Mouse (Mus musculus) forebrain, embryonic 13.5 days (tissue): ENCODE data around the gene Hist1h3a. TPM values are rescaled to one million over a fixed set of nuclear protein-coding genes. Genes with fewer than 3 reads are reported as not detected.
"Not testable (repeated sequence)": the region's sequence is repeated elsewhere in the genome, so short reads cannot be mapped to it uniquely, and the experiment has no call there.

Experiments used
- ATAC-seq: fragments of 200-750 bp; cut with Nextera tagmentation; 2 replicates; pipeline ENCODE4 v1.8.0; 2017
- H3K27ac ChIP-seq: fragments of 300-500 bp; sonication (generic); 2 replicates; pipeline ENCODE4 v1.5.1; 2015; ENCODE audit warnings: inconsistent platforms, mild to moderate bottlenecking, moderate library complexity
- H3K27me3 ChIP-seq: fragments of 300-500 bp; sonication (generic); 2 replicates; pipeline ENCODE4 v1.6.1; 2015; ENCODE audit warnings: mild to moderate bottlenecking, inconsistent platforms
- H3K36me3 ChIP-seq: fragments of 300-500 bp; sonication (generic); 2 replicates; pipeline ENCODE4 v1.6.1; 2015; ENCODE audit warnings: mild to moderate bottlenecking, inconsistent platforms; ENCODE audit not compliant: poor library complexity, severe bottlenecking
- H3K4me1 ChIP-seq: fragments of 300-500 bp; sonication (generic); 2 replicates; pipeline ENCODE4 v1.6.1; 2015; ENCODE audit warnings: inconsistent platforms
- H3K4me2 ChIP-seq: fragments of 300-500 bp; sonication (generic); 2 replicates; pipeline ENCODE4 v1.6.1; 2015; ENCODE audit warnings: inconsistent platforms, mild to moderate bottlenecking, moderate library complexity
- H3K4me3 ChIP-seq: fragments of 300-500 bp; sonication (generic); 2 replicates; pipeline ENCODE4 v1.5.1; 2015; ENCODE audit warnings: mild to moderate bottlenecking, inconsistent platforms
- H3K9ac ChIP-seq: fragments of 300-500 bp; sonication (generic); 2 replicates; pipeline ENCODE4 v1.6.1; 2015; ENCODE audit warnings: mild to moderate bottlenecking, inconsistent platforms
- H3K9me3 ChIP-seq: fragments of 300-500 bp; sonication (generic); replicated peaks from 2 replicates; pipeline ENCODE4 v1.6.1; 2016; ENCODE audit warnings: inconsistent platforms
- WGBS: fragments of 180-500 bp; shearing (Covaris S2); methylation state at CpG from one replicate; pipeline ENCODE4 v1.1.7; 2015; 5-methylcytosine and 5-hydroxymethylcytosine counted together
- polyA plus RNA-seq: library from polyadenylated mRNA; unstranded; fragments of >200 nt; fragmentation: Nextera tagmentation; extraction: Ambion mirVana; gene quantifications from 2 replicates; pipeline ENCODE4 v1.2.1, GENCODE M21; 2015

Gene Hist1h3a
- polyA plus RNA-seq, 1 experiment from 2014 or later, result 6.3 TPM

- ATAC-seq, result peak; percentile 93
- Histone ChIP-seq H3K9ac (peak within 1 kb of the TSS; percentile 76), H3K4me3 (peak within 1 kb of the TSS; percentile 38), H3K4me2 (peak within 1 kb of the TSS; percentile 67), H3K4me1 (peaks cover 24% of the 10 kb centered on the region), H3K27ac (peak within 1 kb of the TSS; percentile 96)
- not testable (repeated sequence) for H3K27me3 ChIP-seq, H3K9me3 ChIP-seq, H3K36me3 ChIP-seq
- under 1% methylated on average over 47 of the region's 58 CpGs for WGBS
These were observed 15.7 kb downstream of the Hist1h3a start, which contains the start of gene Hist1h2bb for GRCm38 (mm10) chr13:23746201-23747080. Gene Hist1h2bb (plus strand): TSS chr13:23746734.

- H3K27me3 ChIP-seq, result no peaks in the 10 kb centered on the region
- H3K4me3 ChIP-seq, result peak within 1 kb of the TSS; percentile 40
- H3K36me3 ChIP-seq, result no peaks in the 10 kb centered on the region
- no peaks in the 10 kb centered on the region for H3K9me3 ChIP-seq
- peak within 1 kb of the TSS; percentile 96 for H3K27ac ChIP-seq
- H3K4me1 ChIP-seq, result peaks cover 25% of the 10 kb centered on the region
- ATAC-seq, result peak; percentile 74
- H3K4me2 ChIP-seq, result peak within 1 kb of the TSS; percentile 67
- under 1% methylated on average over 28 of the region's 28 CpGs for WGBS
- H3K9ac ChIP-seq, result peak within 1 kb of the TSS; percentile 75
These were observed 16.6 kb downstream of the Hist1h3a start, which contains the start of gene Hist1h3c for GRCm38 (mm10) chr13:23745381-23746161. Gene Hist1h3c (minus strand): TSS chr13:23745602.

- H3K27me3 ChIP-seq, result no peaks in the 10 kb centered on the region
- no peak for ATAC-seq
- H3K4me1 ChIP-seq, result peaks cover 34% of the 10 kb centered on the region
These were observed 17.5 kb downstream of the Hist1h3a start for GRCm38 (mm10) chr13:23744421-23745380.

GRCm38 (mm10) chr13:23743963-23744362 lies 18.2 kb downstream of the Hist1h3a start:
- no peaks in the 10 kb centered on the region for H3K9me3 ChIP-seq
- H3K4me1 ChIP-seq, result peaks cover 40% of the 10 kb centered on the region
- no peak overlapping the region; the same call in 1 of the 2 replicates for H3K4me3 ChIP-seq
- H3K36me3 ChIP-seq, result no peaks in the 10 kb centered on the region
- 39% methylated on average over 4 of the region's 4 CpGs for WGBS
- peak overlapping the region; percentile 67 for H3K4me2 ChIP-seq
- no peak for ATAC-seq
- peak overlapping the region; percentile 86 for H3K27ac ChIP-seq
- no peaks in the 10 kb centered on the region for H3K27me3 ChIP-seq
- peak overlapping the region; percentile 60; the same call in 1 of the 2 replicates for H3K9ac ChIP-seq

More at GRCm38 (mm10) chr13:23744421-23745380, 17.5 kb downstream of the Hist1h3a start:
- Histone ChIP-seq H3K27ac (peak overlapping the region; percentile 86), H3K9me3 (no peaks in the 10 kb centered on the region), H3K4me2 (peak overlapping the region; percentile 67), H3K4me3 (peak overlapping the region; percentile 40), H3K9ac (peak overlapping the region; percentile 60), H3K36me3 (no peaks in the 10 kb centered on the region)
- WGBS, result under 1% methylated on average over 13 of the region's 36 CpGs

GRCm38 (mm10) chr13:23743215-23743614 lies 19.0 kb downstream of the Hist1h3a start:
- Histone ChIP-seq H3K9ac (no peak overlapping the region), H3K4me3 (no peak overlapping the region), H3K27me3 (no peaks in the 10 kb centered on the region), H3K36me3 (no peaks in the 10 kb centered on the region), H3K4me2 (no peak overlapping the region), H3K9me3 (no peaks in the 10 kb centered on the region), H3K27ac (peak overlapping the region; percentile 21; the same call in 1 of the 2 replicates), H3K4me1 (peaks cover 35% of the 10 kb centered on the region)
- no peak for ATAC-seq
- WGBS, result 84% methylated on average over 5 of the region's 5 CpGs

GRCm38 (mm10) chr13:23742007-23742406 lies 20.2 kb downstream of the Hist1h3a start:
- H3K27me3 ChIP-seq, result no peaks in the 10 kb centered on the region
- no peak overlapping the region for H3K27ac ChIP-seq
- no peaks in the 10 kb centered on the region for H3K36me3 ChIP-seq
- no peak for ATAC-seq
- no peak overlapping the region for H3K9ac ChIP-seq
- H3K9me3 ChIP-seq, result no peaks in the 10 kb centered on the region
- no peak overlapping the region for H3K4me3 ChIP-seq
- peaks cover 26% of the 10 kb centered on the region for H3K4me1 ChIP-seq
- H3K4me2 ChIP-seq, result no peak overlapping the region

GRCm38 (mm10) chr13:23740910-23741309 lies 21.3 kb downstream of the Hist1h3a start:
- Histone ChIP-seq H3K9me3 (no peaks in the 10 kb centered on the region), H3K27me3 (no peaks in the 10 kb centered on the region), H3K36me3 (no peaks in the 10 kb centered on the region), H3K4me2 (peak overlapping the region; percentile 98), H3K4me1 (peaks cover 25% of the 10 kb centered on the region), H3K4me3 (no peak overlapping the region), H3K9ac (no peak overlapping the region), H3K27ac (no peak overlapping the region)
- 72% methylated on average over 5 of the region's 5 CpGs for WGBS
- ATAC-seq, result no peak

- H3K27ac ChIP-seq, result peak overlapping the region; percentile 98
- peak overlapping the region; percentile 98 for H3K4me2 ChIP-seq
- H3K36me3 ChIP-seq, result no peaks in the 10 kb centered on the region
- no peaks in the 10 kb centered on the region for H3K9me3 ChIP-seq
- WGBS, result 40% methylated on average over 13 of the region's 13 CpGs
- H3K4me1 ChIP-seq, result peaks cover 25% of the 10 kb centered on the region
- ATAC-seq, result no peak
- peak overlapping the region; percentile 92 for H3K9ac ChIP-seq
- no peaks in the 10 kb centered on the region for H3K27me3 ChIP-seq
- H3K4me3 ChIP-seq, result peak overlapping the region; percentile 57
These were observed 21.8 kb downstream of the Hist1h3a start for GRCm38 (mm10) chr13:23740256-23740840.

GRCm38 (mm10) chr13:23739922-23740252 lies 22.3 kb downstream of the Hist1h3a start:
- peak overlapping the region; percentile 57 for H3K4me3 ChIP-seq
- 1% methylated on average over 14 of the region's 14 CpGs for whole genome bisulfite sequencing
- no peak for ATAC-seq
- H3K36me3 ChIP-seq, result no peaks in the 10 kb centered on the region
- H3K27ac ChIP-seq, result peak overlapping the region; percentile 98
- H3K4me2 ChIP-seq, result peak overlapping the region; percentile 98
- peaks cover 25% of the 10 kb centered on the region for H3K4me1 ChIP-seq
- H3K9me3 ChIP-seq, result no peaks in the 10 kb centered on the region
- H3K9ac ChIP-seq, result peak overlapping the region; percentile 92
- no peaks in the 10 kb centered on the region for H3K27me3 ChIP-seq

- peak; percentile 90 for ATAC-seq
- 1% methylated on average over 39 of the region's 39 CpGs for WGBS
- H3K27ac ChIP-seq, result peak overlapping the region; percentile 98
- H3K9me3 ChIP-seq, result no peaks in the 10 kb centered on the region
- H3K4me3 ChIP-seq, result peak overlapping the region; percentile 57
- peak overlapping the region; percentile 98 for H3K4me2 ChIP-seq
- H3K9ac ChIP-seq, result peak overlapping the region; percentile 92
- peaks cover 21% of the 10 kb centered on the region for H3K4me1 ChIP-seq
- H3K36me3 ChIP-seq, result no peaks in the 10 kb centered on the region
- no peaks in the 10 kb centered on the region for H3K27me3 ChIP-seq
These were observed 22.9 kb downstream of the Hist1h3a start for GRCm38 (mm10) chr13:23739069-23739921.
